Mouse (Mus musculus) gastrocnemius, postnatal 36 days (tissue): ENCODE data around the gene Tmem82. TPM values are rescaled to one million over a fixed set of nuclear protein-coding genes. Genes with fewer than 3 reads are reported as not detected.

Experiments used
- total RNA-seq, 2 experiments: library from RNA; stranded (reverse); gene quantifications; 2 replicates each; pipeline ENCODE4 v1.2.3; 2021

The Tmem82 gene
- total RNA-seq, 2 experiments from 2014 or later: 0.62 to 1.4 TPM

Other genes starting within 250 kb of the Tmem82 start
- under 1 TPM; 0.17 to 0.26 TPM for gene Clcnka, start 219.9 kb downstream of the Tmem82 start, total RNA-seq
- under 1 TPM in 1 of 2 experiments, not detected in 1; 0.27 TPM for gene Clcnkb, start 202.6 kb downstream of the Tmem82 start, total RNA-seq
- gene Hspb7, start 197.9 kb downstream of the Tmem82 start, total RNA-seq: 100 to 1,000 TPM; 198 to 366 TPM
- gene Srarp, start 182.5 kb downstream of the Tmem82 start, total RNA-seq: under 1 TPM; 0.31 to 0.67 TPM
- 10 to 100 TPM; 25.2 to 25.5 TPM for gene Zbtb17, start 174.0 kb downstream of the Tmem82 start, total RNA-seq
- 10 to 100 TPM; 17.1 to 21.8 TPM for gene Spen, start 80.0 kb downstream of the Tmem82 start, total RNA-seq
- under 1 TPM; 0.64 to 0.84 TPM for gene Fblim1, start 12.5 kb downstream of the Tmem82 start, total RNA-seq
- 10 to 100 TPM; 10.3 to 26.0 TPM for gene Slc25a34, start 5.2 kb upstream of the Tmem82 start, total RNA-seq
- gene Plekhm2, start 46.3 kb upstream of the Tmem82 start, total RNA-seq: 10 to 100 TPM; 23.6 to 30.5 TPM
- 1 to 10 TPM; 5.2 to 9.3 TPM for gene Rsc1a1, start 67.0 kb upstream of the Tmem82 start, total RNA-seq
- gene Ddi2, start 104.8 kb upstream of the Tmem82 start, total RNA-seq: 10 to 100 TPM; 38.7 to 50.5 TPM
- under 1 TPM in 1 of 2 experiments, not detected in 1; 0.23 TPM for gene Agmat, start 128.0 kb upstream of the Tmem82 start, total RNA-seq
- 10 to 100 TPM; 10.7 to 11.1 TPM for gene Dnajc16, start 172.3 kb upstream of the Tmem82 start, total RNA-seq
- 1 to 10 TPM; 1.9 to 2.2 TPM for gene Casp9, start 175.0 kb upstream of the Tmem82 start, total RNA-seq
- gene Cela2a, start 207.5 kb upstream of the Tmem82 start, total RNA-seq: not detected
- gene Ctrc, start 227.7 kb upstream of the Tmem82 start, total RNA-seq: not detected